Mouse (Mus musculus): ENCODE measurements at regions not wholly inside any gene's neighbourhood (a gene's known extent, or its start where the extent isn't known, plus 50 kb on each side); places are given as distances from the start of the nearest gene placed in this dataset.

DNA sequence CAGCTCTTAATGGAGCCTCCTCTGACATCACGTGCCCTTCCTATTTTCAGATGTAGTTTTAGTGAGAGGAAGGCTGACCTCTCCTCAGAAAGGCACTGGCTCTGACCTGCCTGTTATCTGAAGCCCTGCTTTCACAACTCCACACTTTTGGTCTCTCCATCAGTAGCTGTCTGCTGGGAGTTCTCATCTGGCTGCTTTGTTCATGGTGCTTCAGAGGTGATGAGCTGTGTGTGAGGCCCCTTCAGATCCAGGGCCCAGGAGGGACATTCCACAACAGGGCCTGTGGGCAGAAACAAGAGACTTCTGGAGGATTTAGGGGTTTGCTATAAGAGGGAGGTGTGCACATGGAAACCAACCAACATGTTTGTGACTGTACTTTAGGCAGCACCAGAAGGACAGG lies 50.8 kb upstream of the Fhl2 start:
- no peak for DNase-seq (ENCODE audit: low spot score)

DNA sequence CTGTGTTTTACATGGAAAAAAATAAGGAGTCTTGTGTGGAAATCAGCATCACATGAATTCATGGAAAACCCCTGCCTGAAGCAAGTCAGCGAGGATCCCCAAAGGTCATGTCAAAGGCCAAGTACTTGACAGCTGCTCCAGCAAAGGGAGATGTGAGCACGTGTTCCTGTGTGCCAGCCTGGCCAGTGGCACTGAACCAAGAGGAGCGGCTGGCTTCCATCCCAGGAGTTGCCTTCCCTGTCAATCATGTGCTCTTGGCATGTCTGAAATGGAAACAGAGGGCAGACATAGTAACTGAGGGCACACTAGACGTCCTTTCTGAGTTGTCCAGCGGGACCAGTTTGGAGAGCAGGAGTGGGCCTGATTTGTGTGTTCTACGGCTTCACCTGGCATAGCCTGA lies 53.5 kb upstream of the Fhl2 start:
- no peak for DNase-seq (ENCODE audit: low spot score)

DNA sequence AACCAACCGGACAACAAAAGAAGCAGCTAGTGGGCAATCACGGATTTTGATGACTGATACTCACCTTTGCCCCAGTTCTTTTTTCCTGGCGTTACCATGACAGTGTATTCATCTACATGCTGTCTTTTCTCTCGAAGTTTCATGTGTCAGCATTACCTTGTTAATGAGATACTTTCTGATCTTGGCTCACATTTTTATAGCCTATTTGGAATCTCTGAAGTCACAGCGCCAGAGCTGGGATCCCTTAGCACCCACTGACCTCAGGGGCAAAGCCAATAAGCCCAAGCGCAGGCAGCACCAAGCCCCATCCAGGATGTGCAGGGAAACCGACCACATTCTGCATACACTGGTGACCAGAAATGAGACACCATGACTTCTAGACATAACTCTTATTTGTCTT lies 54.6 kb upstream of the Fhl2 start:
- DNase-seq (ENCODE audit: low spot score), result no peak

DNA sequence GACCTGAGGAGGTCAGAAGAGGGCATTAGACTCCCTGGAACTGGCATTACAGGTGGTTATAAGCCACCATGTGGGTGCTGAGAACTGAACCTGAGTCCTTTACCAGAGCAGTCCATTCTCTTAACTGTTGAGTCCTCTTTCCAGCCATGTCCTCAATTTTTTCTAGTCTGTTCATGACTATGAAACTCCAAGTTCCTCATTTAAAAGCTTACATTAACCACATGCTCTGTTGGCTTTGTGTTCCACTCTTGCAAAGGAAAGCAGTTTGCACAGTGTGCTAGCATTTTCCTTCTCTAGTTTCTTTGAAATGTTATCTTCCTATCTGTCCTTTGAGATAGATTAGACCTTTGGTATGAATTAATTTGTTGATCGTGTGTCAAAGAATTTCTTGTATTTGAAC lies 57.3 kb upstream of the Fhl2 start:
- no peak for DNase-seq (ENCODE audit: low spot score)

DNA sequence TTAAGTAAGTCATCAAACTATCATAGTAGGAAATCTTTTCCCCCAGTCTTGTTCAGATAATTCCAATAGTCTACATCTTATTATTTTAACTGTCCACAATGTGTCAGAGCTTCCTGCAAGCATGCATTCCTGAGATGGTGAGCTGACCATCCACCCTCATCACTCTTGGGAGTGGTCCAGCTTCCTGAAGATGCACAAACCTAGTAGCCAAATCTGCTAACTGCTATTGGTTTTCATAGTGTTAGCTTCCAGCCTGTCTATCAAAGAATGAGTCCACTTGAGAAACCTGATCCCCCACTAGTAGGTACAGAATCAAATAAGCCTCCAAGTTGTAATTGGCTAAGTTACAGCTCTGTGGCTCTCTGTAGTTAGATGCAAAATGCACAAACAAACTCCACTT lies 59.3 kb upstream of the Fhl2 start:
- DNase-seq (ENCODE audit: low spot score), result no peak

DNA sequence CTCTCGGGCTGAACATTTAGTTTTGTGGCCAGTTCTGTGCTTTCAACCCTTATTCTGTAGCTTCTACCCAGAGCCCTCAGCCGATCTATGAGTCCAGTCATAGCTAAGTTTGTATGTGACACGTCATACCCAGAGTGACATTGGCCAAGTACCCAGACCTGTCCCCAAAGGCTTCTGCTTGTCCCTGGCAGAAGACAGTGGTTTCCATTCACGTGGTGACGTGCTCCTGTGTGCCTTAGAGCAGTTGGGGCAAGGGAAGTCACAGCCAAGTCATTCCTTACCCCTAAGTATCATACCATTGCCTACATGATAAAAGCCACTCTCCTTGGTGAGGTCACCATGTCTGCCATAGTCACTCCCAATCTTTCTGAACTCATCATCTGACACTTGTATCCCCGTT lies 61.1 kb upstream of the Fhl2 start:
- DNase-seq (ENCODE audit: low spot score), result no peak

DNA sequence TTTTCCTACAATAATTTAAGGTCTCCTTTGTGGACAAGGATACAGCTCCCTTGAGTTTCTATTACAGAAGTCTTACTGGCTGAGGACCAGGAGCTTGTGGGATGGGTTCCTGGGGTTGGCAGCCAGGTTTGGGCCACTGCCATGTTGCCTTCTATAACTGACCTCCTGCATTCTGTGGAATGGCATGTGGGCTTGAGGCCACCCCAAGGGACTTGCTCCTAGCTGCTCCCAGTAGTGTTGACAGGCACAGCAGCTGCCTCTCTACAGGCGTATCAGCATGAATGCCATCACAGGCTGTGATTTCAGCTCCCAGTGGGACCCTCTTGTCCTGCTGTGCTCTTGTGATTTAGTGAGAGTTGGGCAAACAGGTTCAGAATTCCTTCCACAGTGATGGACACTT lies 63.1 kb upstream of the Fhl2 start:
- DNase-seq (ENCODE audit: low spot score), result no peak

DNA sequence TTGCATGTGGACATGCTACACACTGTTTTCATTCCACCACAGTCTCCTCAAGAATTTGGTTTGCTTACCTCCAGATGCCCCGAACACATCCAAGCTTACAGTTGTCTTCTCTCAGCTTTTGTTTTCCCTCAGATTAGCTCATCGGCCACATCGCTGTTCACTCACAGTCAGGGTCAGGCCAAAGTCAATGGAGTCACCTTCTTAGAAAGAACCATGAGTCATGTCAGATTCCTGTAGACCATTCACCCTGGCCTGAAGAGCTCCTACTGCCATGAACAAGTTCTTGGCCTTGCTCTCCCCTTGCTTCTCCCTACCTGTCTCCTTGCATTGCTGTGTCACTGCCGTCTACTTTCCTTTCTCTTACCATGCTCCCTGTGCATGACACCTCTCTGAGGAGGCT lies 63.7 kb upstream of the Fhl2 start:
- DNase-seq (ENCODE audit: low spot score), result no peak

DNA sequence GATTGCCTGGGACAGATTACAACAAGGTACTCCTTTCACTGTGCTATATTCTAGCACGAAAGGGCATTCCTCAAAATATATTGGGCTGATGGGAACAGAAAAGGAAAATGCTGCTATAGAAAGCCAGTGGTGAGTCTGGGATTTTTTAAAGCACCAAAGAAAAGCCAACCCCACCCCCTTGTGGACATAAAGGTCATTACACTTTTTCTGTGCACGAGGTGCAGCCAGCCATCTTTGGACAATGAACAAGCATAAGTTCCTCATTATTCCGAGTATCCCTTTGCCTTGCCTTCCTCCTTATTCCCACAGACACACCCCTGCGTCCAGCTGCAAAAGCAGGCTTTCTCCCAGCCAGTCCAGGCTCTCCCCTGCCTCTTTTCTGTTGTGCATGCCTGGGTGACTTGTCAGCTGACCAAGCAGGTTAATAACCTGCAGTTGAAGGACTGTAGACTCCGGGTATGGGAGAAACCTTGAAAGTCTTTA lies 67.7 kb upstream of the Fhl2 start:
- DNase-seq (ENCODE audit: low spot score), result peak; percentile 29

DNA sequence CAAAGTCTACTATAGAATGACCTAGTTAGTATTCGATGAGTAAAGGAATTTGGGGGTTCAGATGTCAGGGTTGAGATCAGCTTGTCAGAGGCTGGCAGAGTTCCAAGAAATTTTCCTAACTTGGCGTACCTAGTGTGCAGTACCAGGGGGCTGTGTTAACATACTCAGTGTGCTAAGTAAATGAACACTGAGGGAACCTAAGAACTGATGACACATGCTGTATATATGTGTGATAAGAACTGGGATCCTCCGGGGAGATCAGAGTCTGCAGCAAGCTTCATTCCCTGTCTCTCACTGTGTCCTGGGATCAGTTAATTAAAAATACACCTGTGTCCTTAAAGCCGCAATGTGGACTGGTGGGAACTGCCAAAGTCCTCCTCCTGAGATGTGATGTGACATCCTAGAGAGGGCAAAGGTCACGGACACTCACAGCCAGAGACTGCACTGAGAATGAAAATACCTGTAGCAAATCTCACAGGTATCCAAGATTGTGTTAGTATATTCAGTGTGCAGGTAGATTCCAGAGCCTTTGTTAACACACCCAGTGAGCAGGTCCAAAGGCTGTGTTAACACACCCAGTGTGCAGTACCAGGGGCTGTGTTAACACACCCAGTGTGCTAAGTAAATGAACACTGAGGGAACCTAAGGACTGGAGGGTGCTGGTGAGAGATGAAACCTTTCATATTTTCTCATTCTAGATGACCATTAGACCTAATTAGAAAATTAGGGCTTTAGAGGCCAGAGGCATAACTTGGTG lies 69.1 kb upstream of the Fhl2 start:
- no peak for DNase-seq (ENCODE audit: low spot score)

DNA sequence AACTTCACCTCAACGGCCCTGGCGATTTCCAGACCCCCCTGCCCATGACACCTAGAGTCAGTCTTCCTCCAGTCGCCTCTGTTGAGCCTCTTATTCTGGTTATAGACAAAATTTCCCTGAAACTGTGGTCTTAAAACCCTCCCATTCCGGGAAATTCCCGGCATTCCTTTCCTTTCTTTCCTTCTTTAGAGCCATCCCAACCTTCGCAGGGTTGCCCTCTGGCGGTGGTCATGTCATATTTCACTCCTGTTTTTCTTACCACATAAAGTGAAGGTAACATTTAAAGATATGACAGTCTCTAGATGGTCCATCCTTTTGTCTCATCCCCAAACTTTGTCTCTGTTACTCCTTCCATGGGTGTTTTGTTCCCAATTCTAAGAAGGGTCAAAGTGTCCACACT lies 72.9 kb upstream of the Fhl2 start:
- DNase-seq (ENCODE audit: low spot score), result no peak

DNA sequence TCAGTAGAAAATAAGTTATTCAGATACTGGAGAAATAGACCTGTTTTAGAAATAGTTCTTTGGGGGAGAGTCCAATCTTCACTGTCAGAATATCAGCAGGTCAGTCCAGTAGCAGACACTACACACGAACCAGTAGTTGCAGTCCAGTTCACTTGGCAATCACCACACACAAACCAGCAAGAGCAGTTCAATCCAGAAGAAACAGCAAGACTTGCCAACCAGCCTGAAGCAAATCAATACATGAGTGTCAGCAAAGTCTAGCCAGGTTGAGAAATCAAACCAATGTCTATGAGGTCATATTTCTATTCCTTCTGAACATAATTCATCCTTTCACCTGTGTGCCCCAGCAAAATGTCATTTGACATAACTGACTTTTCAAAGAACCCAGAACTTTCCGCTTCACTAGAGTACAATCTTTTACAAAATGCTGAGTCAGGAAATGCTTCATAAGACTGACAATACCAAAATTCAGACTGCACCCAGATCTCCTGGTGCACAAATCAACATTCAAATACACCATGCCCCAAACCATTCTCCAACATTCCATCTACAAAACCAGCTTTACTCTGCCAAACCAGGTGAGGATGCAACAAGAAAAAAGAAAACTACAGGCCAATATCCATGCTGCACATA lies 76.6 kb upstream of the Fhl2 start:
- no peak for DNase-seq (ENCODE audit: low spot score)

DNA sequence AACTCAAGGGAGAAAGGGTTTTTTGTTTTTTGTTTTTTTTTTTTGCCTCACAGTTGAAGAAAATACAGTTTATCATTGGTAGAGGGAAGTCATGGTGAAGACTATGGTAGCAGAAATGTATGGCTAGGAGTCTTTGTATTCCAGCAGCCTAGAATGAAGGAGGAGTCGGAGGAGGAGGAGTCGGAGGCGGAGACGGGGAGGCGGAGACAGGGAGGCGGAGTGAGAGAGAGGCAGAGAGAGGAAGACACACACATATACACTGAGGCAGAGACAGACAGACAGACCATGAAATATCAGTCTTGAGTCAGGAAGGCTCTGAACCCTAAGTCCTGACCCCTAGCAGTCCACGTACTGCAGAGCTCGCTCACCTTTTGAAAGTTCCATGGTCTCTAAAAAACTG lies 95.0 kb upstream of the Fhl2 start:
- DNase-seq (ENCODE audit: low spot score), result peak; percentile 31

DNA sequence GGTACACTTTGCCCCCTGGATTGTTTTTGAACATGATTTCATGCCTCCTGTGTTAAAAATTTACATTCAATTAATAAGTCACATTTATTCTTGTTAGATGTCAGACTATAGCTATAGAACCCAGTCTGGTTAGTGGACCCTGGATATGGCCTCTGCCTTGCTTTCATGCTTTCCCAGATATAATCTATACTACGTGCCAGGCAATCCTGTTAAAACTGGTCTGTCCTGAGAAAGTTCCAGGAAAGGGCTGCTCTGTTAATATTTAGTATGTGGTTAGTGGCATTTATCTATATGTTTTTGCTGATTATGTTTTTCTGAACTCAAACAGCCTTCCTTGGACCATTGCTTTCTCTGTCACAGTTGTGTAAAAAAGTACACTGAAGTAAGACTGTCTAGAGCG lies 95.8 kb upstream of the Fhl2 start:
- DNase-seq (ENCODE audit: low spot score), result no peak

DNA sequence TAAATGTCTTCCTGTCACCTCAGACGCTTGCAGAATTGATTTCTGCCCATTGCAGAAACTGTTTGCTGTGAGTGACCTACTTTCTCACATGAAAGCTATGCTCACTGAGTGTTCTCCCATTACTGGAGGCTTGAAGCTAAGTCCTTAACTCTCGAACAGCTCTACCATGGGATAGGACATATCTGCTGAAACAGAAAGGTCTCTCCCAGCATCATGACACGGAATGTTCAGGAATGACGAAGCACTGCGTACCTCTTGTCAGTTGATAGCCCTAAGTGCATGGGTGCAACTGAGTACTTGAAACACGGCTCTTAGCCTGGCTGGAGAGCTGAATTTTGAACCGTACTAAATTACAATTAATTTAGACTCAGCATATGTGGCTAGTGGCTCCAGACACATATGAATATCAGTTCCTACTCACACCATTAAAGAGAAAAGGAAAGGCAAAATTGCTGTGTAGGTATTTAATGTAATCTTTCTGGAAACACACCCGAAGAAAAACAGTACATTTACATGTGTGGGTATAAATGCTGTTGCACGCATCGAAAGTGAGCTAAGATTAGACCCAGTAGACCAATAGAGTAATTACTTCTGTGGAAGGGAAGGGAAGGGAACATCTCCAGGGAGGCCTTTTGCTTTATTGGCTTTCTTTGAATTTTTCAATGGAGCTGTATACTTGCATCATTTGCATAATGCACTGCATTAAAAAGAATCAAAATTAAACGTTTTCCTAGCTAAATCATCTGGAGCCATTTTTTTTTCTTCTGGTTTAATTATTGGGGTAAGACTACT lies 97.6 kb upstream of the Fhl2 start:
- DNase-seq (ENCODE audit: low spot score), result no peak

DNA sequence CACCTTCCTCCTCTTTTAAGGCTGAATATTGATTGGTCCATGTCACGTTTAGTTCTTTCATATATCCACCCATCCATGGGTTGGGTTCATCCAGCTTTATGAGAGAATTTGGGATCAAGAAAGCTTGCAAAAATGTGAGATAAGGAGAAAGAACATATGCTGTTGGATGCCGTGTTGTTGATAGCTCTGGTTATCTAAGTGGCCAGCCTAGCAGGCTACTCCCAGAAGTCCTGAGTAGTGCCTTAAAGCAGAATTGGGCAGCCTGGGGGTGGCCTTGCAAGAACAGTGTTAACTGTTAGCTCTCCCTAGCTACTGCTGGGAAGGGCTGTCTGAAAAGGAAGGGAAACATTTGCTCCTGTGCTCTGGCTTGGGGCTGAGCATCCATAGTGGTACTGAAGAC lies 100.8 kb upstream of the Fhl2 start:
- DNase-seq (ENCODE audit: low spot score), result peak; percentile 32

DNA sequence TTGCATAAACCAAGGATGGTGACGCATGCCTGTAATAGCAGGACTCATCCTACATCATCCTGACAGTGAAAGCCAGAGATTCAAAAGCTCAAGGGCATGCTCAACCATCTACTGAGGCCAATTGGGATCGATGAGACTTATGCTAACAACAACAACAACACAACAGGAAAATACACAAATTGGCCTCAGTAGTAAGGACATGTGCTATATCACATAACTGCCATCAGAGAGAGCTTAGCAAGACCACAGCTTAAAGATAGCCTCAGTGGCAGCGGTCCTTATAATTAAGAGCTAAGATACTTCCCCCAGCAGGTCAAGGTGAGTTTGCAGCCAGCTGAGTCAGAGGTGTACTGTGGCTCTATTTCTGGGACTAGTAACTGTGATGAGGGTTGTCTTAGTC lies 102.0 kb upstream of the Fhl2 start:
- no peak for DNase-seq (ENCODE audit: low spot score)

DNA sequence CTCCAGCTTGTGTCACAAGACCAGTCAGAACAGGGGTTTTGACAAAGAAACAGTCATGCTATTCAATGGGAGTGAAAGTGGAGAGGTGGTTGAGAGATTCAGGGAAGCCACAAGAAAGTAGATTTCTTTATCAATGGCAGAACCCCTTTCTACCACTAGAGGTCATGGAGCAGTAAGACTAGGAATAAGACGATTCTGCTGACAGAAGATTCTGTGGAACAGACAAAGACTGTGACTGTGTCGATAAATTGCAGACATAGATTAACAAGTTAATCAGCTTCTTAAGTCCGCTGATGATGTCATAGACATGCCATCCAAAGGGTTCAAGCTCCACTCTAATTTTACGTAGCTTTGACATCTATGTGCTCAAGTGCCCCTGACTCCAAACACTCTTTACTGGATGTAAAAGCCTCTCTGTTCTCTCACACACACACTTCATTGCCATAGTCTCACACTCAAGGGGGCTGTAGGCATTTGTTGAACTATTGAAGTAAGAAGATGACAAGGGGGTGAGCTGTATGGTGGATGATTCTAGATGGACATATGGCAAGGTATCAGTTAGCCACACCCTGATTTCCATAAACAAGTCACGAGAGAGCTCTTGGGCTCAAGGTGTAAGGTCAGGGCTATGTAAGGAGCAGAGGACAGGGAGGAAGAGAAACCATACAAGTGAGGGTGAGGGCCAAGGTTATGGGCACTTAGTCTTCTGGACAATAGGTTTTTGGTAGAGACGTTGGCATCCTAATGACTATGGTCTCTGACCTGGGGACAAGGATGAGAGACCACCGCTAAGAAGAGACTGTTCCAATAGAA lies 102.9 kb upstream of the Fhl2 start:
- peak; percentile 68 for DNase-seq (ENCODE audit: low spot score)

DNA sequence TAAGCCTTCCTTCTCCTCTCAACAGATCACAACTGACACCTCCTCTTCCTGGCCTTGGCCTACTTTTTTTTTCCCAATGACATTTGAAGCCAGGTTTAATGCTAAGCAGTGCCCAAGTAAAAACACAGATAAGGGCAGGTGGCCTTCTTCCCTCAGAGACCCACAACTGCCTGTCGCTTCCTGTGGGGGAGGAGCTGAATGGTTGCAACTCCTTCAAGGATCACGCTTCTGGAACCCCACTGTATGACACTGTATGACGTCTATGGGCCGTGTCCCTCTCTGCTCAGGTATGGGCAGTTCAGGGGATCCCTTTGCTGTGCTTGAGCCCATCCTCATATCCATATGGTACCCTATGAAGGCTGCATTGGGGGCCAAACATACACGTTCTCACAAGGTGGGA lies 103.9 kb upstream of the Fhl2 start:
- no peak for DNase-seq (ENCODE audit: low spot score)

DNA sequence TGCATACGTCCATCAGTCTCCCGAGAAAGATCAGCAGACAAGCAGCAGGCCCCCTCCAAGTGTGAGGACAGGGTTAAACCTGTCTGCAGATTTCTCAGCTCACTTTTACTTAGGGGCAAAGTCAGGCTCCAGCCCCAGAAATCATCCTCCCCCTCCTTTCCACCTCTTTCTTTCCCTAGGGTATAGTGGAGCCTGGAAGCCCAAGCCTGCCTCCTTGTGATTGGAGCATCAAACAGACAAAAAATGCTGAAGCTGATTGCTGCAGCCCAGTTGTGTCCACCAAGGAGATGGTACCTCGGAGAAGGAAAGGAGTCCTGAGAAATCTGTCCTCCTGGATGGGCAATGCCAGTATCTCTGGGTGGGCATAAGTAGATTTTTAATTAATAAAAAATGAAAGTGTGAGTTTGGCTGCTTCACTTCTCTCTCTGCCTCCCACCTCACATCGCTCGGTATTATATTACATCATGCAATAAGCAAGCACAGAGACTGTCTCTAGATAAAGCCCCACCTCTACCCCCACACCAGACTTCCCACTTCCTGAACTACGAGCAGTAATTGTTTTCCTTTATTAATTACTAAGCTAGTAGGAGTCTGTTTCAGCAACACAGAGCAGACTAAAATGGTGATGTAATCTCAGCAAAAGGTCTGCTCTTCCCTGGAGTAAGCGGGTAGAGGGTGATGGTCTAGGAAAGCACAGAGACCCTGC lies 105.2 kb upstream of the Fhl2 start:
- DNase-seq (ENCODE audit: low spot score), result no peak

DNA sequence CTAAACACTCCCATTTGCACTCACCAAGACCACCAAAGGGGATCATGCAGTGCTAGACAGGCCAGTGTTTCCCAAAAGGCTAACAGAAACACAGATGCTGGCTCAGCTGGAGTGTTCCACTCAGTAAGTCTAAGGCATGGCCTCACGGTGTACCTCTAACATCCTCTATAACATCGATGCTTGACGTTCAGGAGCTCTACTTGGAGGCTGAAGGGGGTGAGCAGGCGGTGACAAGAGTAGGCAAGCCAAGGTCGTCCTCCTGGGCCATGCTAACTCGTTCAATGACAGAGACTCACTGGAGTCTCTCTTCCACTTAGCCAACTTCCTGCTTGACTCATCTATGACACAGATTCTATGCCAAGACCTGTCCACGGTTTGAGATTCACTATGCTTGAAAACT lies 105.9 kb upstream of the Fhl2 start:
- no peak for DNase-seq (ENCODE audit: low spot score)

All from c-Kit-positive CD71-positive TER-119-positive erythroid progenitor cells, embryonic 14.5 days (primary cell).